In genomic region chr8:61141869-61142268, GRCm38 (mm10) we compare ENCODE assay signal across 19 mouse cellular contexts.
DNase-seq lines count a peak whose midpoint lies in the region; ATAC-seq lines count a peak whose summit lies in the region.
"Had no signal": no experiment of that assay in that cellular context is flagged by ENCODE, and none has a peak within 500 bp of the region (broad histone marks: within the 10 kb centered on the region; RNA-seq: fewer than 3 reads in every experiment).

No protein-coding gene starts in this region.

- no peak overlapping the region for H3K9ac ChIP-seq in hindbrain, embryonic 16.5 days (ENCODE audit: low read depth, low read length)
- H3K9ac ChIP-seq in hindbrain, embryonic 12.5 days = no peak overlapping the region
- no peak overlapping the region for H3K9ac ChIP-seq in intestine, embryonic 15.5 days
- H3K9ac ChIP-seq: forebrain, postnatal 0 days; neural tube, embryonic 13.5 days had no signal

- no peaks in the 10 kb centered on the region for H3K27me3 ChIP-seq in hindbrain, embryonic 16.5 days (replicated peaks; ENCODE audit: control insufficient read depth, insufficient read depth, low read length)
- H3K27me3 ChIP-seq in hindbrain, embryonic 12.5 days = no peaks in the 10 kb centered on the region
- no peaks in the 10 kb centered on the region for H3K27me3 ChIP-seq in intestine, embryonic 15.5 days (replicated peaks)
- H3K27me3 ChIP-seq: neural tube, embryonic 13.5 days; Patski had no signal

- no peak overlapping the region for H3K4me3 ChIP-seq in hindbrain, embryonic 16.5 days (ENCODE audit: low read length)
- H3K4me3 ChIP-seq in hindbrain, embryonic 12.5 days = no peak overlapping the region
- H3K4me3 ChIP-seq in intestine, embryonic 15.5 days (replicated peaks) = no peak overlapping the region
- H3K4me3 ChIP-seq: heart, adult 2 months; limb, embryonic 10.5 days; neural tube, embryonic 13.5 days had no signal

- no peaks in the 10 kb centered on the region for H3K36me3 ChIP-seq in hindbrain, embryonic 16.5 days (ENCODE audit: control insufficient read depth, insufficient read depth, low read length)
- H3K36me3 ChIP-seq in hindbrain, embryonic 12.5 days = no peaks in the 10 kb centered on the region
- H3K36me3 ChIP-seq in intestine, embryonic 15.5 days = no peaks in the 10 kb centered on the region
- H3K36me3 ChIP-seq: limb, embryonic 10.5 days; neural tube, embryonic 13.5 days had no signal

- H3K27ac ChIP-seq in hindbrain, embryonic 16.5 days (ENCODE audit: low read depth, low read length) = no peak overlapping the region
- no peak overlapping the region for H3K27ac ChIP-seq in hindbrain, embryonic 12.5 days
- no peak overlapping the region for H3K27ac ChIP-seq in intestine, embryonic 15.5 days
- H3K27ac ChIP-seq: heart, adult 2 months; limb, embryonic 10.5 days; neural tube, embryonic 13.5 days had no signal

- 58% methylated on average over 6 of the region's 6 CpGs for WGBS in hindbrain, embryonic 16.5 days
- 57% methylated on average over 6 of the region's 6 CpGs for WGBS in hindbrain, embryonic 12.5 days
- WGBS in intestine, embryonic 15.5 days = 71% methylated on average over 6 of the region's 6 CpGs

- no peaks in the 10 kb centered on the region for H3K9me3 ChIP-seq in hindbrain, embryonic 16.5 days (ENCODE audit: control insufficient read depth, low read length)
- no peaks in the 10 kb centered on the region for H3K9me3 ChIP-seq in hindbrain, embryonic 12.5 days (replicated peaks)
- H3K9me3 ChIP-seq in intestine, embryonic 15.5 days = no peaks in the 10 kb centered on the region
- H3K9me3 ChIP-seq: limb, embryonic 10.5 days; neural tube, embryonic 13.5 days had no signal

- ATAC-seq in hindbrain, embryonic 16.5 days = peak; percentile 37; the same call in 1 of the 2 replicates
- ATAC-seq in hindbrain, embryonic 12.5 days (ENCODE audit: low FRiP score) = no peak
- peak; percentile 73 for ATAC-seq in intestine, embryonic 15.5 days
- ATAC-seq in megakaryocyte progenitor cell, adult 5-6 weeks (replicated peaks; ENCODE audit: poor library complexity) = no peak
- ATAC-seq: forebrain, postnatal 0 days; Patski had no signal

- peak; percentile 5 for DNase-seq in R1 (ENCODE audit: low read depth, low spot score)
- peak; percentile 26 for DNase-seq in cerebellum, adult 9-10 months
- no peak for DNase-seq in retina, postnatal 1 day
- no peak for DNase-seq in thymus, postnatal 36 days
- DNase-seq: B cell, adult 2 months; forebrain, postnatal 0 days; heart, adult 2 months; kidney, adult 18-20 months; lung, adult 2 months; thymus, adult 18-20 months had no signal

- no peak overlapping the region for H3K4me2 ChIP-seq in hindbrain, embryonic 16.5 days (ENCODE audit: low read length)
- no peak overlapping the region for H3K4me2 ChIP-seq in hindbrain, embryonic 12.5 days (replicated peaks)
- H3K4me2 ChIP-seq in intestine, embryonic 15.5 days (replicated peaks) = no peak overlapping the region
- H3K4me2 ChIP-seq: liver, embryonic 11.5 days; midbrain, embryonic 11.5 days; neural tube, embryonic 13.5 days had no signal

- H3K4me1 ChIP-seq in hindbrain, embryonic 16.5 days (ENCODE audit: control insufficient read depth, insufficient read depth, low read depth, low read length) = no peaks in the 10 kb centered on the region
- H3K4me1 ChIP-seq in hindbrain, embryonic 12.5 days = no peaks in the 10 kb centered on the region
- no peaks in the 10 kb centered on the region; the same call in 1 of the 2 replicates for H3K4me1 ChIP-seq in intestine, embryonic 15.5 days (replicated peaks)
- H3K4me1 ChIP-seq: neural tube, embryonic 13.5 days had no signal

Comparison
In these comparisons a context has a peak if more than half of its experiments do, and no peak if none do; other contexts are left out.
1. ATAC-seq: peak in hindbrain, embryonic 16.5 days (single experiment) and intestine, embryonic 15.5 days (single experiment); none in hindbrain, embryonic 12.5 days (single experiment) and megakaryocyte progenitor cell, adult 5-6 weeks (single experiment).
2. DNase-seq: peak in R1 (single experiment) and cerebellum, adult 9-10 months (single experiment); none in retina, postnatal 1 day (single experiment) and thymus, postnatal 36 days (0 of 2).